Mouse (Mus musculus) cerebral cortex, adult 2 months (tissue): Measurements from ENCODE around the gene 1700029I15Rik.

Experiments used
- WGBS: fragments of 180-500 bp; shearing (Covaris S2); methylation state at CpG from one replicate; pipeline ENCODE4 v1.1.7; 2018; 5-methylcytosine and 5-hydroxymethylcytosine counted together

The 1700029I15Rik gene

GRCm38 (mm10) chr2:92381901-92382588 is at the start of gene 1700029I15Rik:
TSS of gene 1700029I15Rik (plus strand) at chr2:92382538.
- 63% methylated on average over 5 of the region's 5 CpGs for WGBS

- 86% methylated on average over 2 of the region's 2 CpGs for WGBS
These were observed 35.1 kb upstream of the 1700029I15Rik start for GRCm38 (mm10) chr2:92347191-92347590.

GRCm38 (mm10) chr2:92349589-92350425 is 32.5 kb upstream of the 1700029I15Rik start:
- WGBS = 64% methylated on average over 6 of the region's 6 CpGs

GRCm38 (mm10) chr2:92350686-92351085 is 31.7 kb upstream of the 1700029I15Rik start:
- WGBS = 87% methylated on average over 5 of the region's 5 CpGs

- WGBS = 70% methylated on average over 5 of the region's 5 CpGs
These were observed 28.9 kb upstream of the 1700029I15Rik start for GRCm38 (mm10) chr2:92353402-92353801.

- WGBS = 65% methylated on average over 6 of the region's 6 CpGs
These were observed 28.1 kb upstream of the 1700029I15Rik start for GRCm38 (mm10) chr2:92354224-92354623.

- 71% methylated on average over 2 of the region's 2 CpGs for WGBS
These were observed 23.0 kb upstream of the 1700029I15Rik start for GRCm38 (mm10) chr2:92359301-92359700.

- 67% methylated on average over 24 of the region's 25 CpGs for whole genome bisulfite sequencing
These were observed 22.0 kb upstream of the 1700029I15Rik start for GRCm38 (mm10) chr2:92360186-92360823.

GRCm38 (mm10) chr2:92360893-92361292 is 21.4 kb upstream of the 1700029I15Rik start:
- WGBS = 46% methylated on average over 12 of the region's 12 CpGs

- 69% methylated on average over 8 of the region's 8 CpGs for WGBS
These were observed 20.5 kb upstream of the 1700029I15Rik start for GRCm38 (mm10) chr2:92361795-92362194.

- 94% methylated on average over 6 of the region's 6 CpGs for WGBS
These were observed 19.6 kb upstream of the 1700029I15Rik start for GRCm38 (mm10) chr2:92362571-92363228.

- 94% methylated on average over 4 of the region's 4 CpGs for WGBS
These were observed 18.3 kb upstream of the 1700029I15Rik start for GRCm38 (mm10) chr2:92364086-92364485.

- WGBS = 92% methylated on average over 10 of the region's 10 CpGs
These were observed 16.8 kb upstream of the 1700029I15Rik start for GRCm38 (mm10) chr2:92365568-92365967.

GRCm38 (mm10) chr2:92367383-92368029 is 14.8 kb upstream of the 1700029I15Rik start:
- 46% methylated on average over 20 of the region's 20 CpGs for WGBS

- WGBS = 20% methylated on average over 19 of the region's 19 CpGs
These were observed 12.0 kb upstream of the 1700029I15Rik start for GRCm38 (mm10) chr2:92370375-92370774.

- 13% methylated on average over 45 of the region's 45 CpGs for WGBS
These were observed 11.2 kb upstream of the 1700029I15Rik start for GRCm38 (mm10) chr2:92370821-92371805.

GRCm38 (mm10) chr2:92371971-92372690 is 10.2 kb upstream of the 1700029I15Rik start:
- WGBS = 48% methylated on average over 10 of the region's 10 CpGs

- WGBS = 62% methylated on average over 9 of the region's 9 CpGs
These were observed 9.4 kb upstream of the 1700029I15Rik start for GRCm38 (mm10) chr2:92372767-92373436.

GRCm38 (mm10) chr2:92373437-92373813 is 8.9 kb upstream of the 1700029I15Rik start:
- WGBS = 72% methylated on average over 11 of the region's 11 CpGs
